Mouse (Mus musculus) CD4-positive naive resting alpha-beta T cell, adult 57 days (primary cell): ENCODE data around the gene Gabpa. TPM values are rescaled to one million over a fixed set of nuclear protein-coding genes. Genes with fewer than 3 reads are reported as not detected.

Experiments used
- total RNA-seq: library from RNA; stranded (reverse); gene quantifications from one replicate; pipeline ENCODE4 v1.2.4, GENCODE M21; 2023

Gene Gabpa
- total RNA-seq, result 43.5 TPM

GRCm38 (mm10) chr16:84834745-84835440 lies at the start of gene Gabpa:
Gene Gabpa (plus strand): TSS chr16:84834925.

GRCm38 (mm10) chr16:84835441-84835822 lies 707 bp downstream of the Gabpa start, which contains the start of gene Atp5j:
Gene Atp5j (minus strand): TSS chr16:84835625.

Other genes starting within 250 kb of the Gabpa start
- 22.6 TPM for gene Mrpl39, start 99.2 kb upstream of the Gabpa start, total RNA-seq
- 0.21 TPM for gene Jam2, start 60.8 kb upstream of the Gabpa start, total RNA-seq
- 108 TPM for gene Atp5j, start 700 bp downstream of the Gabpa start, total RNA-seq